In genomic region chr14:16364161-16364831, GRCm38 (mm10) we compare ENCODE assay signal across 7 mouse cellular contexts. TPM values are rescaled to one million over a fixed set of nuclear protein-coding genes. Genes with fewer than 3 reads are reported as not detected.
DNase-seq lines count a peak whose midpoint lies in the region; ATAC-seq lines count a peak whose summit lies in the region.

No protein-coding gene starts in this region.

- H3K4me3 ChIP-seq in hindbrain, embryonic 13.5 days = peak overlapping the region; percentile 96

- peak overlapping the region; percentile 99 for H3K9ac ChIP-seq in hindbrain, embryonic 13.5 days

- peak; percentile 67 to 71 for DNase-seq in cerebellum, adult 18-20 months
- peak; percentile 22 to 23 for DNase-seq in frontal cortex, postnatal 14 days (ENCODE audit: low spot score in 2 of 2)
- peak; percentile 55 to 58 for DNase-seq in layer of hippocampus, postnatal 10 days (ENCODE audit: low spot score in 2 of 2)
- DNase-seq in lung, postnatal 36 days = peak; percentile 71
- DNase-seq in right cerebral cortex, postnatal 10 days (ENCODE audit: low spot score in 2 of 2) = peak; percentile 52 to 68

- 2% methylated on average over 27 of the region's 32 CpGs for WGBS in hindbrain, embryonic 13.5 days

- H3K4me2 ChIP-seq in hindbrain, embryonic 13.5 days = peak overlapping the region; percentile 77

- peak overlapping the region; percentile 99 for H3K27ac ChIP-seq in hindbrain, embryonic 13.5 days

- ATAC-seq in activated CD4-positive, CD25-positive, alpha-beta regulatory T cell, adult 4 months = peak; percentile 10
- peak; percentile 79 for ATAC-seq in hindbrain, embryonic 13.5 days (ENCODE audit: low FRiP score)

- no peaks in the 10 kb centered on the region for H3K36me3 ChIP-seq in hindbrain, embryonic 13.5 days

- H3K27me3 ChIP-seq in hindbrain, embryonic 13.5 days = no peaks in the 10 kb centered on the region

- no peaks in the 10 kb centered on the region for H3K9me3 ChIP-seq in hindbrain, embryonic 13.5 days

- H3K4me1 ChIP-seq in hindbrain, embryonic 13.5 days (replicated peaks) = peaks cover 28% of the 10 kb centered on the region

RNA-seq across cellular contexts. Expression of gene Top2b, which starts 0.7 kb away (rescaled TPM):
- 10 to 100 TPM; 60.6 to 86.4 TPM for polyA plus RNA-seq in activated CD4-positive, CD25-positive, alpha-beta regulatory T cell, adult 4 months (2017; shearing (Covaris generic))
- polyA plus RNA-seq in hindbrain, embryonic 13.5 days (2015; fragmentation: Nextera tagmentation; extraction: Ambion mirVana) = 99.5 and 101 TPM in 2 replicates
- 100 to 1,000 TPM; 160 TPM for total RNA-seq in layer of hippocampus, postnatal 10 days (2021)

Comparison
In these comparisons a context has a peak if more than half of its experiments do, and no peak if none do; other contexts are left out.
1. Peak in every context shown above with its lines: DNase-seq, ATAC-seq, H3K4me3 ChIP-seq and H3K27ac ChIP-seq.